Mouse (Mus musculus) neural tube, embryonic 13.5 days (tissue): Measurements from ENCODE around the gene Krt14. TPM values are rescaled to one million over a fixed set of nuclear protein-coding genes. Genes with fewer than 3 reads are reported as not detected.

Experiments used
- ATAC-seq: fragments of 200-750 bp; cut with Nextera tagmentation; 2 replicates; pipeline ENCODE4 v1.8.0; 2017; ENCODE audit warnings: low read depth, mild to moderate bottlenecking, moderate TSS enrichment, moderate library complexity
- H3K27ac ChIP-seq: fragments of 300-500 bp; sonication (generic); replicated peaks from 2 replicates; pipeline ENCODE4 v1.5.1; 2015; ENCODE audit warnings: moderate library complexity, mild to moderate bottlenecking, inconsistent platforms
- H3K27me3 ChIP-seq: fragments of 300-500 bp; sonication (generic); 2 replicates; pipeline ENCODE4 v1.6.1; 2015; ENCODE audit warnings: mild to moderate bottlenecking, inconsistent platforms
- H3K36me3 ChIP-seq: fragments of 300-500 bp; sonication (generic); 2 replicates; pipeline ENCODE4 v1.6.1; 2015; ENCODE audit warnings: mild to moderate bottlenecking, inconsistent platforms
- H3K4me1 ChIP-seq: fragments of 300-500 bp; sonication (generic); replicated peaks from 2 replicates; pipeline ENCODE4 v1.6.1; 2015; ENCODE audit warnings: inconsistent platforms
- H3K4me2 ChIP-seq: fragments of 300-500 bp; sonication (generic); 2 replicates; pipeline ENCODE4 v1.6.1; 2015; ENCODE audit warnings: inconsistent platforms, mild to moderate bottlenecking, moderate library complexity
- H3K4me3 ChIP-seq: fragments of 300-500 bp; sonication (generic); 2 replicates; pipeline ENCODE4 v1.5.1; 2015; ENCODE audit warnings: mild to moderate bottlenecking, inconsistent platforms
- H3K9ac ChIP-seq: fragments of 300-500 bp; sonication (generic); 2 replicates; pipeline ENCODE4 v1.6.1; 2015; ENCODE audit warnings: moderate library complexity, mild to moderate bottlenecking, inconsistent platforms
- H3K9me3 ChIP-seq: fragments of 300-500 bp; sonication (generic); 2 replicates; pipeline ENCODE4 v1.6.1; 2016; ENCODE audit warnings: inconsistent platforms
- WGBS: fragments of 180-500 bp; shearing (Covaris S2); methylation state at CpG from one replicate; pipeline ENCODE4 v1.1.7; 2015; 5-methylcytosine and 5-hydroxymethylcytosine counted together
- polyA plus RNA-seq: library from polyadenylated mRNA; unstranded; fragments of >200 nt; fragmentation: Nextera tagmentation; extraction: Ambion mirVana; gene quantifications from 2 replicates; pipeline ENCODE4 v1.2.1, GENCODE M21; 2015

The Krt14 gene
- polyA plus RNA-seq, 1 experiment from 2014 or later = 1.6 TPM

DNA sequence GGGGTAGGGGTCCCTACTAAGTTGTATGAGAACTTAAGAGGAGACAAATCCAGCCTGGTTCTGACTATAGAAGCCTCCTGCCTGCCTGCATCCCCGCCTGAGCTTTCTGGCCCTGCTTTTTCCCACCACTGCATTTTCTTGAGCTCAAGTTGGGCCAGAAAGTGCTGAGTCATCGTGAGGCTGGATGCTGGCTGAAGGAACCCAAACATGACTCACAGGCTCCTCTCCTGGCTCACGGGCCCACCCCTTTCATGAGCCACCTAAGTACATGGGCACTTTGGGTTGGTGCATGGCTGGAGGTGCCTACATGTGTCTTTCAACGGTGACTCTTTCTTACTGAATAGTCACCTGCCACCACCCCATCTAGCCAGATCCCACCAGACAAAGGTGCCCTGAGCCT, 8.7 kb downstream of the Krt14 start:
- no peak for ATAC-seq
- no peak overlapping the region for H3K9ac ChIP-seq
- 0 out of 2 replicates have a peak, but pooled peaks cover under 1% of the 10 kb centered on the region for H3K4me1 ChIP-seq
- no peak overlapping the region for H3K4me2 ChIP-seq
- H3K4me3 ChIP-seq = no peak overlapping the region
- 79% methylated on average over 4 of the region's 4 CpGs for WGBS
- no peak overlapping the region for H3K27ac ChIP-seq
- no peaks in the 10 kb centered on the region for H3K36me3 ChIP-seq
- H3K27me3 ChIP-seq = no peaks in the 10 kb centered on the region
- no peaks in the 10 kb centered on the region for H3K9me3 ChIP-seq

DNA sequence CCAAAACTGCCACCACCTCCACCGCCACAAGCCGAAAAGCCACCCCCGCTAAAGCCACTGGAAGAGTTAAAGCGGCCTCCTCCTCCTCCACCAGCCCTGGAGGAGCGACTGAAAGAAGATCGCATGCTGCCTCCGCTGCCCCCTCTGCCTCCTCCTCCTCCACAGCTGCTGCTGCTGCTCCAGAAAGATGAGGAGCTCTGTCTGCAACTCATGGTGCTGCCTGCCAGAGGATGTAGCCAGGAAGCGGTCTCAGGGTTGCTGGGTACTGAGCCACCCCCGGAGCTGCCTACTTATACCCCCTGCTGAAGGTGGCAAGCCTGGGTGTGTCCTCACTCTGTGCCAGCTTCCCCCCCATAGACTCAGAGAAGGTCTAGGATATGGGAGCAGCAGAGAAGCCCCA, 14.4 kb downstream of the Krt14 start, which contains the start of gene Krt9:
Gene Krt9, minus strand, starts transcription at position 255 of the 400 bp plus-strand sequence.
- H3K27ac ChIP-seq = no peak within 1 kb of the TSS
- 0 out of 2 replicates have a peak within 1 kb of the TSS, but pooled peaks have one; percentile 12 for H3K9ac ChIP-seq
- ATAC-seq = no peak
- H3K9me3 ChIP-seq = no peaks in the 10 kb centered on the region
- H3K4me2 ChIP-seq = no peak within 1 kb of the TSS
- H3K36me3 ChIP-seq = no peaks in the 10 kb centered on the region
- no peak within 1 kb of the TSS for H3K4me3 ChIP-seq
- WGBS = 54% methylated on average over 9 of the region's 9 CpGs
- H3K4me1 ChIP-seq = peaks cover 9% of the 10 kb centered on the region
- H3K27me3 ChIP-seq = no peaks in the 10 kb centered on the region

- no peak for ATAC-seq
These were observed 15.5 kb downstream of the Krt14 start for GRCm38 (mm10) chr11:100191820-100192219.

DNA sequence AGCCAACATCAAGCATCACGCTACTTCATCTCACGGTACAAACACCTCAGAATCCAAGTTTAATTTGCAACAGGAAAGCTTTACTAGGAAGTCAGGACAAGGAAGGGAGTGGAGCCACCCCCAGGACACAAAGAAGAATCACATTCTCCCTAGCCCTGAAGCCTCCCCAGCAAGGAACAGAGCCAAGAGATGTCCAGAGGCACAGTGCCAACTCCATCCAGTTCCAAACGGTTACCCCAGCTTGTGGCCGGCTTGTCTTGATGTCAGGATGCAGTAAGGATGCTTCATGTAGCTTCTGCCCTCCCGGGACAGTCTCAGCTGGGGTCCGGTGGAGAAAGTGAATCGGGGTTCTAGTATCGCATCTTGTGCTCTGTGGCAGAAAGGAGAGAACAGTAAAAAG, 20.6 kb downstream of the Krt14 start:
- Histone ChIP-seq H3K9me3 (no peaks in the 10 kb centered on the region), H3K36me3 (no peaks in the 10 kb centered on the region), H3K27me3 (no peaks in the 10 kb centered on the region), H3K9ac (no peak overlapping the region), H3K4me1 (no peaks in the 10 kb centered on the region), H3K4me3 (no peak overlapping the region), H3K27ac (no peak overlapping the region), H3K4me2 (no peak overlapping the region)
- no peak for ATAC-seq
- WGBS = 89% methylated on average over 8 of the region's 8 CpGs

More at GRCm38 (mm10) chr11:100191820-100192219, 15.5 kb downstream of the Krt14 start:
- Histone ChIP-seq H3K36me3 (no peaks in the 10 kb centered on the region), H3K4me3 (no peak overlapping the region), H3K27me3 (no peaks in the 10 kb centered on the region), H3K27ac (no peak overlapping the region), H3K4me2 (no peak overlapping the region), H3K9me3 (no peaks in the 10 kb centered on the region), H3K9ac (no peak overlapping the region), H3K4me1 (peaks cover 9% of the 10 kb centered on the region)
- WGBS = 92% methylated on average over 3 of the region's 3 CpGs

DNA sequence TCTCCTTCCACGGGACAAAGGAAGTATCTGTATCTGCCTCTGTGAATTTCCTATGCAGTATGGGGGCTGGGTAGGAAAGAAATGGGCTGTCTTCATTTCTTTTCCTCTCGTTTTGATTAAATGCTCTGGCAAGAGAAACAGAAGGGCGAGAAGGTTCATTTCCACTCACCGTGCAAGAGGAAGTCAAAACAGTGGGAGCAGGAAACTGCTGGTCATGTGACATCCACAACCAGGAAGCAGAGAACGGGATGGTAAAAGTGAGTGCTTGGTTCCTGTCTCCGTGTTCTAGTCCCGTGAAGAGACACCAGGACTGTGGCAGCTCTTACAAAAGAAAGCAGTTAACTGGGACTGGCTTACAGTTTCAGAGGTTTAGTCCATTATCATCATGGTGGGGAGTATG, 25.6 kb downstream of the Krt14 start:
- Histone ChIP-seq H3K4me3 (no peak overlapping the region), H3K36me3 (no peaks in the 10 kb centered on the region), H3K9me3 (no peaks in the 10 kb centered on the region), H3K4me2 (no peak overlapping the region), H3K27me3 (no peaks in the 10 kb centered on the region), H3K27ac (no peak overlapping the region), H3K4me1 (no peaks in the 10 kb centered on the region), H3K9ac (no peak overlapping the region)
- no peak for ATAC-seq
- 78% methylated on average over 7 of the region's 7 CpGs for WGBS

- Histone ChIP-seq H3K27me3 (no peaks in the 10 kb centered on the region), H3K9ac (no peak overlapping the region), H3K4me2 (no peak overlapping the region), H3K27ac (no peak overlapping the region), H3K4me1 (no peaks in the 10 kb centered on the region), H3K9me3 (no peaks in the 10 kb centered on the region), H3K36me3 (no peaks in the 10 kb centered on the region), H3K4me3 (no peak overlapping the region)
- WGBS = 84% methylated on average over 3 of the region's 3 CpGs
- no peak for ATAC-seq
These were observed 28.1 kb downstream of the Krt14 start for GRCm38 (mm10) chr11:100179260-100179659.

- Histone ChIP-seq H3K4me1 (no peaks in the 10 kb centered on the region), H3K36me3 (no peaks in the 10 kb centered on the region), H3K4me3 (no peak overlapping the region), H3K4me2 (no peak overlapping the region), H3K27me3 (no peaks in the 10 kb centered on the region), H3K27ac (no peak overlapping the region), H3K9me3 (no peaks in the 10 kb centered on the region), H3K9ac (no peak overlapping the region)
- no peak for ATAC-seq
- 75% methylated on average over 5 of the region's 5 CpGs for WGBS
These were observed 29.0 kb downstream of the Krt14 start for GRCm38 (mm10) chr11:100178307-100178706.

GRCm38 (mm10) chr11:100176791-100177190, 30.6 kb downstream of the Krt14 start:
- Histone ChIP-seq H3K27me3 (no peaks in the 10 kb centered on the region), H3K4me2 (no peak overlapping the region), H3K4me1 (no peaks in the 10 kb centered on the region), H3K36me3 (no peaks in the 10 kb centered on the region), H3K9ac (no peak overlapping the region), H3K9me3 (no peaks in the 10 kb centered on the region), H3K27ac (no peak overlapping the region), H3K4me3 (no peak overlapping the region)
- WGBS = 60% methylated on average over 9 of the region's 9 CpGs
- no peak for ATAC-seq

DNA sequence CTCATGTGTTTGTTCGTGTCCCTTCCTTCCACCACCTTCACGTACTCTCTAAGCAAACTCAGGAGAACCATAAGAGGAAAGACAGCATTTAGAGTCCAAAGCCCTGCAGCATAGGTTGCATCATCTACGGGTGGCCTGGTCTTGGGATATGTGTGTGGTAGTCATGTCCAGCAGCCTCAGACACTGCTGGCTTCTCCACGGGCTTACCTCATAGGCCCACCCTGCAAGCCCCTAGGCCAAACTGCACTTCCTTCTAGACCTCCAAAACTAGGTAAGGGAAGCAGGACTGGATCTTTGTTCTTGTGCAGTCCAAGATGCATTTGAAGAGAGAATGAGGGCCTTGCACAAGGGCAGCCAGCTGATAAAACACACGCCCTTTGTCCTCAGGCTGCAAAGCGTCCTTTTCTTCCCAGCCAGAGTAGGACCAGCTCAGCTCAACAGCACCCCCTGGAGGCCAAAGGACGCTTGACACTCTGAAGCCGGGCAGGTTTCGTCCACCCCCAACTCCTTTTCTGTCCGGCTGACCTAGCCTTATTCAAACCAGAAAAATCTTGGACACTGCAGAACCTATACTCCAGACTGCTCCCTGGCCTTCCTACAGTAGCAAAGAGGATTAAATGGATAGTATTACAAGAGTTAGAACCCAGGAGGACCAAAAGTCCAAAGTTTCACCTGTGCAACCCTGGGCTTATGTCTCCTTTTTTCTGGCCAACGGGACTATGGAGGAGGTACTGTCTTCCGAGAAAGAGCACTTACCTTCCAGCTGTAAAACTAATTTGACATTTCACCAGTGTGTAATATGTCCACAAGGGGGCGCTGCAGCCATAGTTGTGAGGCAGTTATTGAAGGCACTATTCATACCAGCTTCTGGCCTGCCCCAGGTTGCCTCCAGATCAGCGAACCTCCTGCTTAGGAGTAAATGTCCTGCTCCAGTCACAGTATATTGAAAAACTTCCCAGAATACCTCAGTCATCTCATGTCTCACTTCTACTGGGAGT, 38.3 kb downstream of the Krt14 start:
- Histone ChIP-seq H3K27me3 (no peaks in the 10 kb centered on the region), H3K36me3 (no peaks in the 10 kb centered on the region), H3K4me1 (no peaks in the 10 kb centered on the region), H3K9ac (no peak overlapping the region), H3K9me3 (no peaks in the 10 kb centered on the region), H3K27ac (no peak overlapping the region), H3K4me2 (no peak overlapping the region), H3K4me3 (no peak overlapping the region)
- WGBS = 33% methylated on average over 14 of the region's 14 CpGs
- peak; percentile 23; the same call in 1 of the 2 replicates for ATAC-seq

DNA sequence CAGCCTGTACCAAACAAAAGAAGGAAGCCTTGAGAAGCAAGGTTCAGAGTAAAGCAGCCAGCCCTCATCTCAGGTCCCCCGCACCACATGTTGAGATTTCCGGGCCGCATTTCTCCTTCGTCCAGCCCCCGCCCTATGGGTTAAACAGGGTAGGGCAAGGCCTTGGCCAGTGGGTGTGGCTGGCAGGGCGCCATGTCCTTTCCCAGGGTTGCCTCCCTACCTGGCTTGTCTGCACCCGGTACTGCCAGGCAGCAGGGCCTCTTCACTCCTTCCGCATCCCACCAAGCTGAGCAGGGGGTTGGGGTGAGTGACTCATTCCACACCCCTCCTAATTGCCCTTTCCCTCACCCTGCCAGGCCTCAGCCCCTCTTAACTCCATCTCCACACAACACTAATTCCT, 39.3 kb downstream of the Krt14 start:
- no peak overlapping the region for H3K27ac ChIP-seq
- no peak overlapping the region for H3K4me2 ChIP-seq
- H3K9me3 ChIP-seq = no peaks in the 10 kb centered on the region
- WGBS = 83% methylated on average over 8 of the region's 8 CpGs
- H3K4me1 ChIP-seq = no peaks in the 10 kb centered on the region
- ATAC-seq = no peak
- H3K27me3 ChIP-seq = no peaks in the 10 kb centered on the region
- H3K4me3 ChIP-seq = no peak overlapping the region
- H3K36me3 ChIP-seq = no peaks in the 10 kb centered on the region
- no peak overlapping the region for H3K9ac ChIP-seq

GRCm38 (mm10) chr11:100164392-100164791, 43.0 kb downstream of the Krt14 start:
- Histone ChIP-seq H3K27ac (no peak overlapping the region), H3K4me3 (no peak overlapping the region), H3K36me3 (no peaks in the 10 kb centered on the region), H3K27me3 (no peaks in the 10 kb centered on the region), H3K9me3 (no peaks in the 10 kb centered on the region), H3K9ac (no peak overlapping the region), H3K4me1 (no peaks in the 10 kb centered on the region), H3K4me2 (no peak overlapping the region)
- WGBS = 69% methylated on average over 7 of the region's 7 CpGs
- ATAC-seq = no peak

DNA sequence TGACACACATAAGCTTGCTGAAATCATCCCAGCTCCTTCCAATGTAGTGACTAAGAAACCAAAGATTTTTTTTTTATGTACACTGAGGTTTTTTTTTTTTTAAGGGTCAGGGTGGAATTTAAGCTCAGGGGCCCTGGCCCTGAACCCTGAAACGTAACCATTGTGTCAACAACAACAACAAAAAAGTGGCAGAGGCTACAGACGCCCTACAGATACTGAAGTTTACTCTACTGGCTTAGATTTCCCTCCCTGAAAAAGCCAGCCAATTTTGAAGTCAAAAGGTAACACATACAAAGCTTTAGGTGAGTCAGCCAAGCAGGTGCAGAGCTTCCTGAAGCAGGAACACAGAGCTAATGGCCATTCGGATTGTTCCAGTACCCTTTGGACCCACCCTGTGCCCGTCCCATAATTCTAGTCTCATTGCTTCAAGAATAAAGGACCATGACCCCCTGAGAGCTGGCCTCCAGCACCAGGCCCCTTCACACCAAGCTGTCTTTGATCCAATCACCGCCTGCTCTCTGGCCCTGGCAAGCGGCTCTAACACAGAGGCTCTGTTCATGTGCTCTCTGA, 49.4 kb downstream of the Krt14 start:
- H3K4me1 ChIP-seq = no peaks in the 10 kb centered on the region
- no peak overlapping the region for H3K27ac ChIP-seq
- H3K9me3 ChIP-seq = no peaks in the 10 kb centered on the region
- WGBS = 52% methylated on average over 6 of the region's 6 CpGs
- H3K36me3 ChIP-seq = no peaks in the 10 kb centered on the region
- no peak overlapping the region for H3K4me2 ChIP-seq
- no peak overlapping the region for H3K4me3 ChIP-seq
- H3K9ac ChIP-seq = no peak overlapping the region
- no peaks in the 10 kb centered on the region for H3K27me3 ChIP-seq
- no peak for ATAC-seq
